Mouse (Mus musculus) hindbrain, embryonic 12.5 days (tissue): ENCODE data around the gene Lnx1. TPM values are rescaled to one million over a fixed set of nuclear protein-coding genes. Genes with fewer than 3 reads are reported as not detected.

Experiments
- ATAC-seq: fragments of 200-750 bp; cut with Nextera tagmentation; 2 replicates; pipeline ENCODE4 v1.8.0; 2017; ENCODE audit warnings: moderate TSS enrichment; ENCODE audit not compliant: low FRiP score
- H3K27ac ChIP-seq: fragments of 300-500 bp; sonication (generic); 2 replicates; pipeline ENCODE4 v1.5.1; 2016; ENCODE audit warnings: mild to moderate bottlenecking
- H3K27me3 ChIP-seq: fragments of 300-500 bp; sonication (generic); 2 replicates; pipeline ENCODE4 v1.6.1; 2016; ENCODE audit warnings: mild to moderate bottlenecking
- H3K36me3 ChIP-seq: fragments of 300-500 bp; sonication (generic); 2 replicates; pipeline ENCODE4 v1.6.1; 2016; ENCODE audit warnings: mild to moderate bottlenecking
- H3K4me1 ChIP-seq: fragments of 300-500 bp; sonication (generic); 2 replicates; pipeline ENCODE4 v1.6.1; 2016
- H3K4me2 ChIP-seq: fragments of 300-500 bp; sonication (generic); replicated peaks from 2 replicates; pipeline ENCODE4 v1.6.1; 2016; ENCODE audit warnings: mild to moderate bottlenecking
- H3K4me3 ChIP-seq: fragments of 300-500 bp; sonication (generic); 2 replicates; pipeline ENCODE4 v1.5.1; 2016; ENCODE audit warnings: mild to moderate bottlenecking
- H3K9ac ChIP-seq: fragments of 300-500 bp; sonication (generic); 2 replicates; pipeline ENCODE4 v1.6.1; 2016; ENCODE audit warnings: mild to moderate bottlenecking, moderate library complexity
- H3K9me3 ChIP-seq: fragments of 300-500 bp; sonication (generic); replicated peaks from 2 replicates; pipeline ENCODE4 v1.6.1; 2016; ENCODE audit warnings: mild to moderate bottlenecking
- WGBS: fragments of 180-500 bp; shearing (Covaris S2); methylation state at CpG from one replicate; pipeline ENCODE4 v1.1.7; 2016; 5-methylcytosine and 5-hydroxymethylcytosine counted together
- polyA plus RNA-seq: library from polyadenylated mRNA; unstranded; fragments of >200 nt; fragmentation: Nextera tagmentation; extraction: Ambion mirVana; gene quantifications from 2 replicates; pipeline ENCODE4 v1.2.1, GENCODE M21; 2016

The Lnx1 gene
- polyA plus RNA-seq, 1 experiment from 2014 or later, result 0.96 TPM

DNA sequence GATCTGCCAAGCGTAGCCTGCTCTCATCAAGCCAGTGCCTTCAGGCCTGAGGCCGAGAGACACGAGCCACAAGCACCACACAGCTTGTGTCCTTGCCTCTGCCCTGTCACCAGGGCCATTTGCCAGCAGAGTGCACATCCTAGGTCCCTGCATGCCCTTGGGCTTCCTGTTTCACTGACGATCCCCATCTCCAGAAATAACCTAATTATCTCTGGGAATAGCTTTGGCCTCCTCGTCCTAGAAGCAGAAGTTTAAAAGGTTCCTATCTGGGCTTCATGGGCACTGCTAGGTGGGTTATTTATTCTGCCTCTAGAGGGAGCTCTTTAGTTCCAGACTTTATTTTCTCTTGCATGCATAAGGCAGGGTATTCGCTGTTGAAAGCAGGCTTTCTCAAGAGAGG lies 61.7 kb downstream of the Lnx1 start:
- no peak for ATAC-seq
- no peak overlapping the region for H3K4me3 ChIP-seq
- H3K9ac ChIP-seq, result no peak overlapping the region
- 0 out of 2 replicates have a peak, but pooled peaks cover 2% of the 10 kb centered on the region for H3K27me3 ChIP-seq
- no peak overlapping the region for H3K4me2 ChIP-seq
- no peaks in the 10 kb centered on the region for H3K4me1 ChIP-seq
- H3K9me3 ChIP-seq, result no peaks in the 10 kb centered on the region
- no peaks in the 10 kb centered on the region for H3K36me3 ChIP-seq
- 54% methylated on average over 6 of the region's 6 CpGs for WGBS
- no peak overlapping the region for H3K27ac ChIP-seq

- ATAC-seq, result no peak
- H3K9me3 ChIP-seq, result no peaks in the 10 kb centered on the region
Measured at GRCm38 (mm10) chr5:74640504-74640903, 62.2 kb downstream of the Lnx1 start.

GRCm38 (mm10) chr5:74639516-74639915 lies 63.2 kb downstream of the Lnx1 start:
- Histone ChIP-seq H3K4me3 (no peak overlapping the region), H3K27ac (no peak overlapping the region), H3K9me3 (no peaks in the 10 kb centered on the region), H3K4me1 (no peaks in the 10 kb centered on the region), H3K4me2 (no peak overlapping the region), H3K9ac (no peak overlapping the region), H3K27me3 (0 out of 2 replicates have a peak, but pooled peaks cover 2% of the 10 kb centered on the region), H3K36me3 (no peaks in the 10 kb centered on the region)
- 94% methylated on average over 6 of the region's 6 CpGs for WGBS
- ATAC-seq, result no peak

More at GRCm38 (mm10) chr5:74640504-74640903, 62.2 kb downstream of the Lnx1 start:
- no peak overlapping the region for H3K9ac ChIP-seq
- no peak overlapping the region for H3K4me3 ChIP-seq
- H3K27ac ChIP-seq, result no peak overlapping the region
- no peak overlapping the region for H3K4me2 ChIP-seq
- no peaks in the 10 kb centered on the region for H3K4me1 ChIP-seq
- WGBS, result 82% methylated on average over 4 of the region's 4 CpGs
- H3K27me3 ChIP-seq, result 0 out of 2 replicates have a peak, but pooled peaks cover 2% of the 10 kb centered on the region
- H3K36me3 ChIP-seq, result no peaks in the 10 kb centered on the region

- no peak for ATAC-seq
- Histone ChIP-seq H3K27ac (no peak overlapping the region), H3K4me1 (peaks cover 3% of the 10 kb centered on the region; the same call in 1 of the 2 replicates), H3K4me3 (no peak overlapping the region), H3K4me2 (no peak overlapping the region), H3K27me3 (no peaks in the 10 kb centered on the region), H3K9me3 (no peaks in the 10 kb centered on the region), H3K36me3 (no peaks in the 10 kb centered on the region), H3K9ac (no peak overlapping the region)
- WGBS, result 78% methylated on average over 3 of the region's 3 CpGs
Measured at GRCm38 (mm10) chr5:74634391-74634790, 68.3 kb downstream of the Lnx1 start.

GRCm38 (mm10) chr5:74633453-74633852 lies 69.3 kb downstream of the Lnx1 start:
- no peak overlapping the region for H3K27ac ChIP-seq
- H3K9me3 ChIP-seq, result no peaks in the 10 kb centered on the region
- H3K9ac ChIP-seq, result no peak overlapping the region
- no peak overlapping the region for H3K4me2 ChIP-seq
- H3K4me3 ChIP-seq, result no peak overlapping the region
- no peaks in the 10 kb centered on the region for H3K27me3 ChIP-seq
- WGBS, result 69% methylated on average over 6 of the region's 6 CpGs
- peaks cover 3% of the 10 kb centered on the region; the same call in 1 of the 2 replicates for H3K4me1 ChIP-seq
- no peaks in the 10 kb centered on the region for H3K36me3 ChIP-seq
- no peak for ATAC-seq

DNA sequence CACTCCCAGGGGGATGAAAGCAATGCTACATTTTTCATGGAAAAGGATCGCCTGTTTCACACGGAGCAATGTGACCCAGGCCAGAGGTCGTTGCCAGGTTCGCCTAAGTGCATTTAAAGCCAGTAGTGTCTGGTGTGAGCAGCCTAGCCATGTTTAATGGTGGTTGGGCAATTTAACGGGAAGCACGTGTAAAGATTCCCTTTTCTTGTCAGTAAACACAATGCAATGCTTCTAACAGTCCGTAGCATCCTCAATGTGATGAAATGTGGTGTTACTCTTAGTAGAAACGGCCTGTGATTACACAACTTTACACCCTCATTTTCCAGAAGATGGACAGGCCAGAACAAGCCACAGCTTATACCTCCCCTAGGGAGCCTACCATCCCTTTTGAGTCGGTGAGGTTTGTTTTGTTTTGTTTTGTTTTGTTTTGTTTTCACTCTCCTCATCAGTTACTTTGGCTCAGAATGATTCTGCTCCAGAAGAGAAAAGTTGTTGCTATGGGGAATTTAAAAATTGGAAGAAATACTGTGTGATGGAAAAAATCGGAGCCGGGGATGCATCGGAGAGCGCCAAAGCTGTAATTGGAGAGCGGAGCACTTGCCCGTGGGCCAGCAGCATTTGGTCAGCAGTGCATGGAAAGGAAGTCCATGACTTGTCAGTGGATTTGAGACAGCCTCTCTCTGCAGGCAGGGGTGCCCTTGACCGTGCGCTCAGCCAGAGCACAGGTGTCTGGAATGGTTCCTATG lies 70.2 kb downstream of the Lnx1 start:
- Histone ChIP-seq H3K4me2 (no peak overlapping the region), H3K36me3 (no peaks in the 10 kb centered on the region), H3K4me1 (peaks cover 3% of the 10 kb centered on the region; the same call in 1 of the 2 replicates), H3K9me3 (no peaks in the 10 kb centered on the region), H3K9ac (no peak overlapping the region), H3K27me3 (no peaks in the 10 kb centered on the region), H3K27ac (no peak overlapping the region; the same call in 1 of the 2 replicates), H3K4me3 (no peak overlapping the region)
- WGBS, result 52% methylated on average over 17 of the region's 17 CpGs
- no peak for ATAC-seq

GRCm38 (mm10) chr5:74628001-74628400 lies 74.7 kb downstream of the Lnx1 start:
- ATAC-seq, result no peak
- no peak overlapping the region for H3K27ac ChIP-seq
- peaks cover 3% of the 10 kb centered on the region; the same call in 1 of the 2 replicates for H3K4me1 ChIP-seq
- no peaks in the 10 kb centered on the region for H3K9me3 ChIP-seq
- no peak overlapping the region for H3K4me2 ChIP-seq
- H3K4me3 ChIP-seq, result no peak overlapping the region
- H3K36me3 ChIP-seq, result no peaks in the 10 kb centered on the region
- 88% methylated on average over 12 of the region's 12 CpGs for WGBS
- no peaks in the 10 kb centered on the region for H3K27me3 ChIP-seq
- H3K9ac ChIP-seq, result no peak overlapping the region

- no peak overlapping the region for H3K9ac ChIP-seq
- ATAC-seq, result no peak
- H3K27me3 ChIP-seq, result no peaks in the 10 kb centered on the region
- no peak overlapping the region for H3K27ac ChIP-seq
- H3K4me1 ChIP-seq, result peaks cover 6% of the 10 kb centered on the region
- no peak overlapping the region for H3K4me3 ChIP-seq
- no peaks in the 10 kb centered on the region for H3K9me3 ChIP-seq
- H3K4me2 ChIP-seq, result no peak overlapping the region
- no peaks in the 10 kb centered on the region for H3K36me3 ChIP-seq
- 60% methylated on average over 5 of the region's 5 CpGs for WGBS
Measured at GRCm38 (mm10) chr5:74624385-74624784, 78.3 kb downstream of the Lnx1 start.

GRCm38 (mm10) chr5:74623316-74624000 lies 79.3 kb downstream of the Lnx1 start:
- H3K9me3 ChIP-seq, result no peaks in the 10 kb centered on the region
- peaks cover 6% of the 10 kb centered on the region for H3K4me1 ChIP-seq
- ATAC-seq, result no peak
- H3K36me3 ChIP-seq, result no peaks in the 10 kb centered on the region
- no peak overlapping the region for H3K9ac ChIP-seq
- no peak overlapping the region for H3K27ac ChIP-seq
- H3K4me3 ChIP-seq, result no peak overlapping the region
- no peak overlapping the region for H3K4me2 ChIP-seq
- WGBS, result 93% methylated on average over 14 of the region's 14 CpGs
- no peaks in the 10 kb centered on the region for H3K27me3 ChIP-seq

DNA sequence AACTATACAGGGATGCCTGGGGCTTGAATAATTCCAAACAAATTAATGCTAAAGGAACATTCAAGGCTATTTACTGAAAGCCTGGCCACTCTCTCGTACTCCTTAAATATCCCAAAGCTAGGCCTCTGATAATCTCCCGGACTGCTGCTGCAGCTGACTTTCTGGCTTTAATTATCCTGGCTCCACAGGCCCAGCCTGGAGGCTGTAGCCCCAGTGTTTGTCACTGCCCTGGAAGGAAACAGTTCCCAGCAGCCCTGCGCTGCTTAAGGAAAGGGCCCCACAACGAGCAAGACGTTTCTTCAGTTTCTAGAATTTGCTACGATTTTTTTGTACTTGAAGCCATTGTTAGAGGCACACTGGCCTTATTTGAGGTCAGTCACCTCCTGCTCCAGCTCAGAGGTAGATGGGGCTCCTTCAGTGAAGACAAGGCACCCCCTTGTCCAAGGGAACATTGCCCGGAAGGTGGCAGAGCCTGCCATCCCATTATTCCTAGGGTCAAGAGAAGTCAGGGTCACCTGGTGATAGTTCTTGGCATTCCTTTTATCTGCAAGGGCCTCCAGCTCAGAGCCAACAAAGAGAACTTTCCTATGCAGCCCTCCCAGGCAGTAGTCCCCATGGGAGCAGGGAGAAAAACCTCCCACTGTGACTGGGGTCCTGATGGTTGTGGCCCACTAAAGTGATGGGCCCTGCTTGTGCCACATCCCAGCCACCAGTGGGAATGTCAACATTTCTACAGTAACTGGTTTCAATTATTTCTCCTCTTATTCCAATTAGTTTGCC lies 80.8 kb downstream of the Lnx1 start:
- WGBS, result 47% methylated on average over 7 of the region's 7 CpGs

GRCm38 (mm10) chr5:74618573-74619059 lies 84.1 kb downstream of the Lnx1 start:
- Histone ChIP-seq H3K9ac (no peak overlapping the region), H3K27me3 (no peaks in the 10 kb centered on the region), H3K36me3 (no peaks in the 10 kb centered on the region), H3K9me3 (no peaks in the 10 kb centered on the region), H3K4me1 (peaks cover 6% of the 10 kb centered on the region), H3K4me2 (no peak overlapping the region), H3K27ac (no peak overlapping the region), H3K4me3 (no peak overlapping the region)
- whole genome bisulfite sequencing, result 64% methylated on average over 3 of the region's 3 CpGs
- ATAC-seq, result no peak

More for the DNA sequence above, 80.8 kb downstream of the Lnx1 start:
- H3K9ac ChIP-seq, result no peak overlapping the region
- H3K4me3 ChIP-seq, result no peak overlapping the region
- H3K4me2 ChIP-seq, result no peak overlapping the region
- H3K9me3 ChIP-seq, result no peaks in the 10 kb centered on the region
- no peak for ATAC-seq
- H3K27ac ChIP-seq, result 0 out of 2 replicates have a peak overlapping the region, but pooled peaks have one; percentile 17
- H3K4me1 ChIP-seq, result peaks cover 6% of the 10 kb centered on the region
- no peaks in the 10 kb centered on the region for H3K36me3 ChIP-seq
- no peaks in the 10 kb centered on the region for H3K27me3 ChIP-seq
